Mouse (Mus musculus) T-cell, adult 66 days (primary cell): ENCODE data around the gene Vmn2r75. TPM values are rescaled to one million over a fixed set of nuclear protein-coding genes. Genes with fewer than 3 reads are reported as not detected.

Experiments
- total RNA-seq, 2 experiments: library from RNA; stranded (reverse); gene quantifications; 3 replicates in 1 of 2; 4 replicates in 1 of 2; pipeline ENCODE4 v1.2.4; 2023

Gene Vmn2r75
- total RNA-seq = not detected

DNA sequence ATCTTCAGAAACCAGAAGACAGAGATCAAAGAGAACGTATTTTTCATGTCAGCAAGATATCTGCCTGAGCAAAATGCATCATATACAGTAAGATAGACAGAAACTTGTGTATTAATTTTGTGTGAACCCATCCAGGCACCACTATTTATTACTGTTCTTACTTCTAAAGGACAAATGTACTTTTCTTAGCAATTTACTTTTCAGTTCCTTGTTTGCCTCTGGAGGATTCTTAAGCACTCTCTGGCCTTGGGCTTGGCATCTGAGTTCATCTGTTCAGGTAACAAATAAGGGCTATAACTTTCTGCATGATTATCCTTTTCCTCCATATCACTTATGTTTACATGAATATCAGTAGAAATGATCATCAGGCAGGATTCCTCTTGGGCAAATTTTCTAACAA lies at the start of gene Vmn2r75:
TSS of gene Vmn2r75 (minus strand) at position 101 of the 400 bp plus-strand sequence.

Other genes with a start within 250 kb of the Vmn2r75 start
- not detected for gene Vmn2r74, start 210.1 kb downstream of the Vmn2r75 start, total RNA-seq
- not detected for gene Vmn2r76, start 74.5 kb upstream of the Vmn2r75 start, total RNA-seq
- gene Olfr310, start 105.4 kb upstream of the Vmn2r75 start, total RNA-seq = not detected
- not detected for gene Olfr309, start 141.9 kb upstream of the Vmn2r75 start, total RNA-seq
- not detected for gene Olfr308, start 153.9 kb upstream of the Vmn2r75 start, total RNA-seq
- not detected for gene Olfr307, start 165.8 kb upstream of the Vmn2r75 start, total RNA-seq
- gene Olfr305, start 195.2 kb upstream of the Vmn2r75 start, total RNA-seq = not detected
- gene Olfr304, start 214.9 kb upstream of the Vmn2r75 start, total RNA-seq = not detected
- not detected for gene Olfr303, start 226.0 kb upstream of the Vmn2r75 start, total RNA-seq
- not detected for gene Olfr301, start 232.1 kb upstream of the Vmn2r75 start, total RNA-seq